Mouse (Mus musculus) heart, embryonic 12.5 days (tissue): ENCODE measurements around the gene Abtb1. TPM values are rescaled to one million over a fixed set of nuclear protein-coding genes. Genes with fewer than 3 reads are reported as not detected.

Source experiments
- ATAC-seq: fragments of 200-750 bp; cut with Nextera tagmentation; 2 replicates; pipeline ENCODE4 v1.8.0; 2017; ENCODE audit warnings: moderate TSS enrichment, moderate library complexity; ENCODE audit not compliant: insufficient number of reproducible peaks, low FRiP score
- H3K27ac ChIP-seq: fragments of 300-500 bp; sonication (generic); 2 replicates; pipeline ENCODE4 v1.5.1; 2016; ENCODE audit warnings: mild to moderate bottlenecking, moderate library complexity; ENCODE audit not compliant: poor library complexity, severe bottlenecking
- H3K27me3 ChIP-seq: fragments of 300-500 bp; sonication (generic); replicated peaks from 2 replicates; pipeline ENCODE4 v1.6.1; 2016; ENCODE audit warnings: mild to moderate bottlenecking, moderate library complexity
- H3K36me3 ChIP-seq: fragments of 300-500 bp; sonication (generic); 2 replicates; pipeline ENCODE4 v1.6.1; 2016; ENCODE audit warnings: mild to moderate bottlenecking, moderate library complexity
- H3K4me1 ChIP-seq: fragments of 300-500 bp; sonication (generic); replicated peaks from 2 replicates; pipeline ENCODE4 v1.6.1; 2016; ENCODE audit warnings: mild to moderate bottlenecking
- H3K4me2 ChIP-seq: fragments of 300-500 bp; sonication (generic); 2 replicates; pipeline ENCODE4 v1.6.1; 2016; ENCODE audit warnings: mild to moderate bottlenecking, moderate library complexity
- H3K4me3 ChIP-seq: fragments of 300-500 bp; sonication (generic); 2 replicates; pipeline ENCODE4 v1.5.1; 2016; ENCODE audit warnings: mild to moderate bottlenecking
- H3K9ac ChIP-seq: fragments of 300-500 bp; sonication (generic); 2 replicates; pipeline ENCODE4 v1.6.1; 2016; ENCODE audit warnings: mild to moderate bottlenecking, moderate library complexity
- H3K9me3 ChIP-seq: fragments of 300-500 bp; sonication (generic); replicated peaks from 2 replicates; pipeline ENCODE4 v1.6.1; 2016; ENCODE audit warnings: mild to moderate bottlenecking, moderate library complexity
- WGBS: fragments of 180-500 bp; shearing (Covaris S2); methylation state at CpG from one replicate; pipeline ENCODE4 v1.1.7; 2016; 5-methylcytosine and 5-hydroxymethylcytosine counted together
- polyA plus RNA-seq: library from polyadenylated mRNA; unstranded; fragments of >200 nt; fragmentation: Nextera tagmentation; extraction: Ambion mirVana; gene quantifications from 2 replicates; pipeline ENCODE4 v1.2.1, GENCODE M21; 2016

Abtb1 gene
- polyA plus RNA-seq, 1 experiment from 2014 or later: 22.0 TPM

DNA sequence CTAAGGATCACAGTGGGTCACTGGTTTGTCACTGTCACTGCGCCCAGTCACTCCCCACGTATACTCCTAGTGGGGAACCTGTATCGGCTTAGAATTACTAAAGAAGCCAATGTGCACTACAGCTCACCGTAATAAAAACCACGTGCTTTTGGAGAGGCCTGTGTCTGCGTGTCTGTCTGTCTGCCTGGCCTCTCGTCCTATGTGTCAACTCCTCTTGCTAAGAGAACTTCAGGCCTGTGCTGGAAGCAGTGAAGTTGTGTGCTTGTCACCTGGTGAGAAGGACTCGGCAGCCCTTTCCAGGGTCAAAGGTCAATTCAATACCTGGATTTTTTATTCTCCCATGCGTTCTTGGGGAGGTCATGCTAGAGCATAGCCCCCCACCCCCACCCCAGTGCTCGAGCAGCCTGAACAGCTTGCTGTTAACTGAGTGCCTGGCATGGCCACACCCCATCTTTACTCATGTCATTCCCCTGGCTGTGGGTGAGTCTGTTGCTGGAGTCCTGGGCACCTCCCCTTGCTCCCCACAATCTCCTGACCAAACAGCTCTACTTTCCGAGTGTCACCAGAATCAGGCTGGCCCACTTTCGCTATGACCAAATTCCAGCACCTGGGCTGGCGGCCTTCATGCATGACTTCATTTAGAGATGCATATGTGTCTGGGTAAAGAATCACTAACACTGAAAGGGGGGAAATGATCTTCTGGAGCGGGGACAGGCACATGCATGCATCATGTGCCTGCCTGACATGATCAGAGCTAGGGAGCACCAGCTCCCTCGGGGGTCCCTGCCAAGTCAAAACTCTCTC is 13.4 kb downstream of the Abtb1 start:
- Histone ChIP-seq H3K36me3 (no peaks in the 10 kb centered on the region), H3K27ac (no peak overlapping the region), H3K27me3 (peaks cover 5% of the 10 kb centered on the region; the same call in 1 of the 2 replicates), H3K4me3 (no peak overlapping the region), H3K9ac (no peak overlapping the region), H3K4me1 (peaks cover 21% of the 10 kb centered on the region), H3K9me3 (no peaks in the 10 kb centered on the region), H3K4me2 (no peak overlapping the region)
- 73% methylated on average over 15 of the region's 15 CpGs for WGBS
- no peak for ATAC-seq

DNA sequence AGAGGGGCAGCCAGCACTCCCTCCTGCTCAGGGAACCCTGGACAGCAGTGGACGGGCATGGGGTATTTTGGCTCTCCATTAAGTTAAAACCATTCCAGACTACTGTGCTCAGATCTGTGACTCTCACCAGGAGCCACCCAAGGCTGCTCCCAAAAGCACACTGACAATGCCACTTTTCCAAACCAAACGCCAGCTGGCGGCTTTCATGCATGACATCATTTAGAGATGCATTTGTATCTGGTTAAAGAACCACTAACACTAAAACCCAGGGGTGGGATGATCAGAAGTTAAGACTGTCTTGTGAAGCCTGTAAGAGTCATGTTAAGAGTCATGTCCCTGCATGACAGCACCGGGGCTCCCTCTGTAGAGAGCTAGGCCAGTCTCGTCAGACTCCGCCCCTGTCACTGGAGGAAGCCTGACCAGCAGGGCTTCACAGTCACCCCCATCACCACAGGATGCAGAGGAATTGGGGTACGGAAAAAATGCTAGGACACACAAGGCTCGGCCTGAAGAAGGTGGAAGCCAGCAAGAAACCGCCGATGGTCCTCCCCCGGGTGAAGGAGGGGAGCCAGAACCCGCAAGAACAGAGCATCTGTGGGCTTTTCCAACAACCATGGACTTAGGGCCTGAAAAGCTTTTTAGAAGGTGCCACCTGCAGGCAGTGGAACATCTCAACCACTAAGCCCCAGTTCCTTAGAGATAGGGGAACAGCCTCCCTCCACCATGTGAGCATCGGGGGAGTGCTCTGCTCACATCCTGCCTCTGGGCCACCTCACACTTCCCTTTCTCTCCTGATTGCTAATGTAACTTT is 14.2 kb downstream of the Abtb1 start:
- no peak overlapping the region for H3K4me3 ChIP-seq
- no peak overlapping the region for H3K9ac ChIP-seq
- H3K4me2 ChIP-seq: no peak overlapping the region
- peaks cover 5% of the 10 kb centered on the region; the same call in 1 of the 2 replicates for H3K27me3 ChIP-seq
- H3K36me3 ChIP-seq: no peaks in the 10 kb centered on the region
- peaks cover 17% of the 10 kb centered on the region for H3K4me1 ChIP-seq
- no peak for ATAC-seq
- no peaks in the 10 kb centered on the region for H3K9me3 ChIP-seq
- no peak overlapping the region for H3K27ac ChIP-seq
- 60% methylated on average over 13 of the region's 13 CpGs for WGBS

DNA sequence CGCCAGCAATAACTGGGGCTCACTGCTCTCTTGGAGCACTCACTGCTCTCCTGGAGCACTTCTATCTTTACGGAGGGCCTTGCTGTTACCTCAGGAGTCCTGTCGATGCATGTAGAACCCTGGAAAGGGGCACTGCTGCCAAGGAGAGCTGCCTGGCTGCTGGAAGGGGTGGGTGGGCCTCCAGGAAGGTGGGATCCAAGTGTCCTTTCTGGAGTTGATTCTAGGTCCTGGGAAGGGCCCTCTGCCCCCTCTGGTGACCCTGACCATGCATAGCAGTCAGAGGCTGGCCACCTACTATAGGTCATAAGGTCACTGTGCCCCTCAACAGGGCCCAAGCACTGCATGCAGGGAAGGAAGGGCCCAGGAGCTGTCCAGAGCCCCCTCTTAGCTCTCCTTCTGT is 14.8 kb downstream of the Abtb1 start:
- Histone ChIP-seq H3K36me3 (no peaks in the 10 kb centered on the region), H3K4me2 (no peak overlapping the region), H3K9ac (no peak overlapping the region), H3K4me1 (peaks cover 13% of the 10 kb centered on the region), H3K27me3 (peaks cover 5% of the 10 kb centered on the region; the same call in 1 of the 2 replicates), H3K9me3 (no peaks in the 10 kb centered on the region), H3K4me3 (no peak overlapping the region), H3K27ac (no peak overlapping the region)
- no peak for ATAC-seq
- WGBS: 67% methylated on average over 3 of the region's 3 CpGs

DNA sequence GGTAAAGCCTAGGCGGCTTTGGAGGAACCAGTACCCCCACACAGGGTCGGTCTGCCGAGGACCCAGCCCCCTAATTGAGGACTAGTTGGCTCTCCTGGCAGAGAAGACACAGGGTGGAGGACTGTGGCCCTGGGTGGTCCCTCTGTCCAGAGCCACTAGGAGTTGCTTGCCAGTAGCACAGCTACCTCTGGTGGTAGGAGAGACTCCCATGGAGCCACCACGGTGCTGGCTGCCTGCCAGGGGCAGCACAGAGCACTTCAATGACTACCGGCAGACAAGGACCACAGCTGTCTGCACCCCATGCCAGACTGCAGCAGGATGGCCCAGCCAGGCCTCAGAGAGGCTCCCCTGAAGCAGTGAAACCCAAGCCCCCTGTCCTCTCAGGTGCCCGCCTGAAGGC is 15.2 kb downstream of the Abtb1 start:
- ATAC-seq: peak; percentile 74
- no peak overlapping the region for H3K27ac ChIP-seq

GRCm38 (mm10) chr6:88826088-88826487 is 15.7 kb downstream of the Abtb1 start:
- H3K4me3 ChIP-seq: no peak overlapping the region
- ATAC-seq: 0 out of 2 replicates have a peak, but pooled peaks have one; percentile 1
- no peak overlapping the region for H3K9ac ChIP-seq
- H3K36me3 ChIP-seq: no peaks in the 10 kb centered on the region
- no peak overlapping the region for H3K27ac ChIP-seq
- 52% methylated on average over 3 of the region's 3 CpGs for WGBS
- no peak overlapping the region for H3K4me2 ChIP-seq
- H3K27me3 ChIP-seq: peaks cover 5% of the 10 kb centered on the region; the same call in 1 of the 2 replicates
- H3K4me1 ChIP-seq: peaks cover 13% of the 10 kb centered on the region
- no peaks in the 10 kb centered on the region for H3K9me3 ChIP-seq

More for the DNA sequence above, 15.2 kb downstream of the Abtb1 start:
- H3K4me1 ChIP-seq: peaks cover 13% of the 10 kb centered on the region
- H3K4me3 ChIP-seq: no peak overlapping the region
- no peak overlapping the region for H3K9ac ChIP-seq
- H3K27me3 ChIP-seq: peaks cover 5% of the 10 kb centered on the region; the same call in 1 of the 2 replicates
- 29% methylated on average over 6 of the region's 6 CpGs for WGBS
- H3K9me3 ChIP-seq: no peaks in the 10 kb centered on the region
- no peak overlapping the region for H3K4me2 ChIP-seq
- no peaks in the 10 kb centered on the region for H3K36me3 ChIP-seq

DNA sequence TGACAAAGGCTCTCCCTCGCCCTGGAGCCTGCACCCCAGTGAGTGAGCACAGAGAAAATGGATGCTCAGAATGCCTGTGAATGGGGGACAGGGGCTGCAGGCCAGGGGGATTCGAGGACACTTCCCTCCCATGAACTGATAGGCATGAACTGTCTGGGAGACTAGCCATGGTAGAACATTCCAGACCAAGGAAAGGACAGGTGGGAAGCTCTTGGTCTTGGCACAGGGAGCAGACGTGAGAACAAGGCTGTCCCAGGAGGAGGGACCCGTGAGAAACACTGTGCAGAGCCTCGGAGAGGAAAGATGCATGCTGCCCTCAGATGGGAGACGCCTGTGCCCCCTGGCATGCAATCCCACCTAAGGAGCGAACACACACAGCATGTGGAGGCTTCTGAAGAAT is 17.6 kb downstream of the Abtb1 start:
- Histone ChIP-seq H3K27me3 (peaks cover 5% of the 10 kb centered on the region; the same call in 1 of the 2 replicates), H3K36me3 (no peaks in the 10 kb centered on the region), H3K9ac (no peak overlapping the region), H3K9me3 (no peaks in the 10 kb centered on the region), H3K4me3 (no peak overlapping the region), H3K27ac (no peak overlapping the region), H3K4me2 (no peak overlapping the region), H3K4me1 (peaks cover 23% of the 10 kb centered on the region)
- WGBS: 62% methylated on average over 7 of the region's 7 CpGs
- no peak for ATAC-seq

- Histone ChIP-seq H3K9ac (no peak overlapping the region), H3K4me1 (peaks cover 18% of the 10 kb centered on the region), H3K27me3 (peaks cover 5% of the 10 kb centered on the region; the same call in 1 of the 2 replicates), H3K36me3 (no peaks in the 10 kb centered on the region), H3K9me3 (no peaks in the 10 kb centered on the region), H3K4me3 (no peak overlapping the region), H3K27ac (no peak overlapping the region), H3K4me2 (no peak overlapping the region)
- 53% methylated on average over 11 of the region's 11 CpGs for WGBS
- ATAC-seq: no peak
These were observed 19.9 kb downstream of the Abtb1 start for GRCm38 (mm10) chr6:88821901-88822300.

- no peak overlapping the region for H3K4me3 ChIP-seq
- no peak for ATAC-seq
- no peaks in the 10 kb centered on the region for H3K9me3 ChIP-seq
- no peak overlapping the region for H3K9ac ChIP-seq
- WGBS: 87% methylated on average over 6 of the region's 6 CpGs
- no peak overlapping the region for H3K27ac ChIP-seq
- no peak overlapping the region for H3K4me2 ChIP-seq
- H3K36me3 ChIP-seq: no peaks in the 10 kb centered on the region
- peaks cover 5% of the 10 kb centered on the region; the same call in 1 of the 2 replicates for H3K27me3 ChIP-seq
- peaks cover 13% of the 10 kb centered on the region; the same call in 1 of the 2 replicates for H3K4me1 ChIP-seq
These were observed 20.5 kb downstream of the Abtb1 start for GRCm38 (mm10) chr6:88821294-88821693.

- Histone ChIP-seq H3K9me3 (no peaks in the 10 kb centered on the region), H3K27ac (no peak overlapping the region), H3K4me3 (no peak overlapping the region), H3K9ac (no peak overlapping the region), H3K36me3 (no peaks in the 10 kb centered on the region), H3K4me1 (peaks cover 10% of the 10 kb centered on the region; the same call in 1 of the 2 replicates), H3K4me2 (no peak overlapping the region), H3K27me3 (peaks cover 5% of the 10 kb centered on the region; the same call in 1 of the 2 replicates)
- 0 out of 2 replicates have a peak, but pooled peaks have one; percentile 20 for ATAC-seq
- WGBS: 33% methylated on average over 3 of the region's 3 CpGs
These were observed 20.9 kb downstream of the Abtb1 start for GRCm38 (mm10) chr6:88820853-88821252.

GRCm38 (mm10) chr6:88816913-88817312 is 24.9 kb downstream of the Abtb1 start:
- H3K27ac ChIP-seq: no peak overlapping the region
- ATAC-seq: no peak

DNA sequence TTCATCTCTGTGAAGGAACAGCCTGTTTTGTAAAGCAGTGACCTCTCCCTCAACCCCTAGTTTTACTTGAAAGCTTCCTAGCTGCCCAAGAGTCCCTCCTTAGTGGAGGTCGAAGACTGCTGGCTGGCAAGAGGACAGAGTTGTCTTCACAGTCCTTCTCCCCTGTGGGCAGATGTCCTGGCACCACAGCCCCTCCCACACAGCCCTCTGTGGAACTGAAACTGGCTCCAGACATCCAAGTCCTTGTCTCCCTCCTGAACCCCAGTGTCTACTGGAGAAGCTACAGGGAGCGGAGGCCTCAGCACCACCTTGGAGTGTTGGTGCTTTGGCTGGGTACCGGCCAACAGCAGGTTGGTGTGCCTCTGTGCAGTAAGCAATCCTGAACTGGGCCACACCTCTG is 26.3 kb downstream of the Abtb1 start:
- H3K4me1 ChIP-seq: peaks cover 16% of the 10 kb centered on the region
- H3K27ac ChIP-seq: no peak overlapping the region
- no peak for ATAC-seq
- H3K9me3 ChIP-seq: no peaks in the 10 kb centered on the region
- no peaks in the 10 kb centered on the region for H3K36me3 ChIP-seq
- H3K27me3 ChIP-seq: no peaks in the 10 kb centered on the region; the same call in 1 of the 2 replicates
- no peak overlapping the region for H3K9ac ChIP-seq
- H3K4me3 ChIP-seq: no peak overlapping the region
- no peak overlapping the region for H3K4me2 ChIP-seq
- 78% methylated on average over 3 of the region's 3 CpGs for WGBS

More at GRCm38 (mm10) chr6:88816913-88817312, 24.9 kb downstream of the Abtb1 start:
- no peaks in the 10 kb centered on the region for H3K9me3 ChIP-seq
- no peak overlapping the region for H3K4me2 ChIP-seq
- no peak overlapping the region for H3K4me3 ChIP-seq
- 86% methylated on average over 3 of the region's 3 CpGs for whole genome bisulfite sequencing
- H3K9ac ChIP-seq: no peak overlapping the region
- H3K27me3 ChIP-seq: no peaks in the 10 kb centered on the region; the same call in 1 of the 2 replicates
- H3K36me3 ChIP-seq: no peaks in the 10 kb centered on the region
- H3K4me1 ChIP-seq: peaks cover 13% of the 10 kb centered on the region
